Mouse (Mus musculus) cerebellum, adult 9-10 months (tissue): ENCODE measurements at regions not wholly inside any gene's neighbourhood (a gene's known extent, or its start where the extent isn't known, plus 50 kb on each side); places are given as distances from the start of the nearest gene placed in this dataset.

Experiments used
- DNase-seq: peaks from one replicate; pipeline ENCODE4 v3.0.0; 2022

DNA sequence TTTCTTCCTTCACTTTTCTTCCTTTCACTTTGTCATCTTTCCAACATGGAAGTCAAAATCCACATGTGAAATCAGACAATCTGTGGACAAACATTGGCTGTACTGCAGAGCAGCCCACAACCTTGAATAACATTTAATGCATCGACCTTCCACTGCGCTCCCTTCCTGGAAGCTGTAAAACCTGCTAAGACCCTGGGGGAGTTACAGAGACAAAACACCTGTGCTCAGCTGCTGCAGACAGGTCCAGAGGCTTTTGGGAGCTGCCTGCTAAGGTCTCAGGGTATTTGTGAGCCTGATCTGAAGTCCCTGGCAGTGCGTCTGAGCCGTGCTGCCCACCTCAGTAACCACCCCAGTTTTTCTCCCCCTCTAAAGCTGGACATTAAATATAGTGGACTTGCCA is 166.1 kb upstream of the Sesn3 start:
- DNase-seq, result no peak

DNA sequence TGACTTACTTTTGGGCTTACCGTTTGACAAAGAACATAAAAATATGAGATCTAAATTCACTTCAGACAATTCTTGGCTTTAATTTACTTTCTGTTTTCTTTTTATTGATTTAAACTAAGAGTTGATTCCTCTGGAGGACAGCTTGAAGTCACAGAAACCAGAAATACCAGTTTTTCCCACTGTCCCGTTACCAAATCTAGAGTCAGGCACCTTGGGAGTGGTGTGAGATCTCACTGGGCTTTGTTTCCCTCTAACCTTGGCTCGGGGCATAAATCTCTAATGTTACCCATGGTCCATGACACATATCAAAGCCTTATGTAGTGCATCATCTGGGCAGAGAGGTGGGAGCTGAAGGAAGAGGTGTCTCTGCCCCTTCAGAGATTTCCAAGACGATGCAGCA is 165.4 kb upstream of the Sesn3 start:
- no peak for DNase-seq

GRCm38 (mm10) chr9:14111713-14112112 is 163.2 kb upstream of the Sesn3 start:
- DNase-seq, result no peak

- no peak for DNase-seq
Measured at GRCm38 (mm10) chr9:14115521-14115920, 159.3 kb upstream of the Sesn3 start.

- no peak for DNase-seq
Measured at GRCm38 (mm10) chr9:14116097-14116840, 158.6 kb upstream of the Sesn3 start.

- DNase-seq, result no peak
Measured at GRCm38 (mm10) chr9:14133372-14133771, 141.5 kb upstream of the Sesn3 start.

DNA sequence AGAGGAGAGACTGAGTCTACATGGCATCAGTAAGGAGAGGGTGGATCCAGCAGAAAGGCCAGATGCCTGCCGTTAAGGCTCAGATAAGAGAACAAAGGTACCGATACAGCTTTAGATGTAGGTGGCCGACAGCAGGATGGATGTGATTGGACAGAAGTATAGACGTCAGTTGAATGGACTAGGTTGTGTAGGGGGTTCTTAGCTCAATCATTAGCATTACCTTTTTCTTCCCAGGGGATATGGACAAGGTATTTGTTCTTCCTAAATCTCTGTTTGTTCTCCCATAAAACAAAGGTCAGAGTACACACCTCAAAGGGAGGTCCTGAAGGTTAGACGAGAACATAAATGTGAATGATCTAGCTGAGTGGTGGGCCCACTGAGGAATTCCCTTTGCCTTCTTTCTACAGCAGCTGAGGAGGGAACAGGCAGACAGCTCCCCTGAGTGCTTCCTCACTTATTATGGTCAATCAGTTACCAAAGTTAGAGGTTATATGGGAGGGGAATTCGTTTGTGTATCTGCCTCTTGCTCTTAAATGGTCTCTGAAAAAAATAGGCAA is 139.9 kb upstream of the Sesn3 start:
- DNase-seq, result no peak

DNA sequence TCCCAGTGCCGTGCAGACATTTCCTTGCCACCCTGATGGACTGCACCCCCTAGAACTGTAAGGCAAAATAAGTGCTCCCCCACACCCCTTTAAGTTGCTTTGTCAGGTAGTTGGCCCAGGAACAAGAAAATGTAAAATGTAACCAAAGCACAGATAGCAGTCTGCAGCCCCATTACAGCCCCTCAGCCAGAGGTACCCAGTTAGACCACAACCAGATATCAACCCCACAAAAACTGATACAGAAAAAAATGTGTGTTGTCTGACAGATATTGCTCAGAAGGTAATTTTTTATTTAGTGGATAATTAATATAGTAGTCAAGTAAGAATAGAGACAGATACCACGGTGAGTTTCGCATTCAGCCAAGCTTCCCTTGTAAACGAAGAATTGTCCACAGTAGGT is 133.5 kb upstream of the Sesn3 start:
- DNase-seq, result no peak

DNA sequence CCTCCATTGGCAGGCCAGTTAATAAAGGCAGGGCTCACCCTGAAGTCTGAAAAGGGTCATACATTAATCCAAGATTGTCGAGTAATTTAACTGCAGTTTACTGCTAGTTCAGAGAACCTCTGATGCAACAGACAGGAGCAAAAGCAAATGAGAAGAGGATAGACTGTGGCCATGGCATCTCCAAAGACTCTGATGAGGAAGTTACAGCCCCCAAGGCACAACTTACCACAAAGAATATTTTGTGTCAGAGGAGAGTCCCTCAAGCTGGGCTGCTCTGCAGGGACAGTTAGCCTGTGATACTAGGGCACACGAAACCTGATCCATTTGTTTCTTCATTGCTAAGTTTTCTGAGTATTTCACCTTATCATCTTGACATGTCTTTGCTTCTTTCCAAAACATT is 130.9 kb upstream of the Sesn3 start:
- DNase-seq, result no peak

DNA sequence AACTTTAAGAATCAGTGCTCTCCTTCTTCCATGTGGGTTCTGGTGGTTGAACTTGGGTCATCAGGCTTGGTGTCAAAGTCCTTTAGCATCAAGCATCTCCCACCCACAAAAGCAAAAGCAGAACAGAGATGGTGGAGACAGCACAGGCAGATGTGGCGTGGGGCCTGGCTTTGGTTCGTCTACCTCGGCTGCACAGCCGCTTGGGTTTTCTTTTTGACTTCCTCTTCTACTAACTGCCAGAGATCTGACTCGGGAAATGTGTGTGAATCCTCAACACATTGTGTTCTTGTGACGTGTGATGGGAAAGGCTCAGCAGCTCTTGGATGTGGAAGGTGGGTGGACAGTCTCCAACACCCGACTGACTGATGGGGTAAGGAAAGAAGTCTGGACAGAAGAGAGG is 127.8 kb upstream of the Sesn3 start:
- no peak for DNase-seq

GRCm38 (mm10) chr9:14147731-14148130 is 127.1 kb upstream of the Sesn3 start:
- DNase-seq, result no peak

DNA sequence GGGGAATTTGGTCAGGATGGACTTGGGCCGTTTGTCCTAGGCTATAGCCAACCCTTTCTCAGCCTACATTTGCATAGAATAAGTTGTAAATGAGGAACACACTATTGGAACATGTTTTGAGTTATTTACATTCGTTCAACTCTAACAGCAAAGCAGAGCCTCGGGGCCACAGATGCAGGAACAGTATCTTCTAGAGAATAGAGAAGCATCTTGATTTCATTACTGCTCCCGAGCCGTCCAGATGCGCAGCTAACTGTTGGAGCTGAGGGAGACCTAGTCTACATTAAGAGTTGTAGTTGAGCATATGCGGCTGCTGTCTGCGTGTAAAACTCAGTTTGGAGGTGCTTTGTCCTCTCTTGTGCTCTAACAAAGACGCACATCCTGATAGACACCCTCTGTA is 124.6 kb upstream of the Sesn3 start:
- no peak for DNase-seq

DNA sequence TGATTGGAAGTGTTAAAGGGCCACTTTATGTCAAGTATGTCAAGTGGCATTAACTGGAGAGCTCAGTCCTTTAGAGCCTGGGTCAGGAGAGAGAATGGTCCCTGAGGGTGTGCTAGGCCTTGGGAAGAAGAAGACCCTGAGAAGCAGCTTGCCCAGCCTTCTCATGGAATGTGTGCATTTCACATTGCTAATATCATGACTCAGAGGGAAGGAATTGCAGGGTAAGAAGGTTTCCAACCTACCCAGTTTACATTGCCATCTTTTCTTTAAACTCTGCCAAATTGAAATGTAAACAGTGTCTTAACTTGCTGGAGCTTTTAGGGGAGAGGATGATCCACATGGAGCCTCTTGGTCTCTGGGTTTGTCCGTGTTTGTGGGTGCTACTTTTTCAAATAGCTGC is 117.9 kb upstream of the Sesn3 start:
- DNase-seq, result no peak

- DNase-seq, result no peak
Measured at GRCm38 (mm10) chr9:14158096-14158837, 116.6 kb upstream of the Sesn3 start.

GRCm38 (mm10) chr9:14160207-14160606 is 114.7 kb upstream of the Sesn3 start:
- no peak for DNase-seq

DNA sequence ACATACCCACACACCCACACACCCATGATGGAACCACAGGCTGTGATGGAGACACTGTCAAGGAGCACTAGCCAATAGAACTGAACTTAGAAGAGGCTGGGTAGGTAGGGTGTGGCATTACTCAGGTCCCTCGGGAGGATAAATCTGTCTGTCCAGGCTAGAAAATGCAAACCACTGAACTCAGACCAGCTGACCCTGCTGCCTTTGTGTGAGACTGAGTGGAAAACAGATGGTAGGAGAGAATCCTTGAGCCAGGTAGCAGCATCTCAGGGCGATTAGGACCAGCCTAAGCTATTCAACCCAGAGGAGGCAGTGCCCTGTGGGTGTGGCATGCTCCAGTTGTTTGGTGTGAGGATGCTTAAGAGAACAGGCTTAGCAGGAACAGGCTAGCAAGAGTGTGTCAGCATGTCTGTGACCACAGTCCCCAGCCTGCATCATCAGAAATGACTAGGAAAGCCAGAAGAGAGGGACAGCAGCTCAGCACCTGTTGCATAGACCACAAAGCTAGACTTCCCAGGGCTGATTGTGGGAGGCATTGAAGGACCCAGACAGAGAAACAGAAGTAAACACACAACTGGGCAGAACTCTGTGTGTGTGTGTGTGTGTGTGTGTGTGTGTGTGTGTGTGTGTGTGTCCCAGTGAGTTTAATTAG is 103.2 kb upstream of the Sesn3 start:
- no peak for DNase-seq

GRCm38 (mm10) chr9:14173631-14174323 is 101.1 kb upstream of the Sesn3 start:
- DNase-seq, result peak; percentile 16

- no peak for DNase-seq
Measured at GRCm38 (mm10) chr9:14174324-14175040, 100.4 kb upstream of the Sesn3 start.

GRCm38 (mm10) chr9:14175041-14175881 is 99.6 kb upstream of the Sesn3 start:
- DNase-seq, result peak; percentile 7

DNA sequence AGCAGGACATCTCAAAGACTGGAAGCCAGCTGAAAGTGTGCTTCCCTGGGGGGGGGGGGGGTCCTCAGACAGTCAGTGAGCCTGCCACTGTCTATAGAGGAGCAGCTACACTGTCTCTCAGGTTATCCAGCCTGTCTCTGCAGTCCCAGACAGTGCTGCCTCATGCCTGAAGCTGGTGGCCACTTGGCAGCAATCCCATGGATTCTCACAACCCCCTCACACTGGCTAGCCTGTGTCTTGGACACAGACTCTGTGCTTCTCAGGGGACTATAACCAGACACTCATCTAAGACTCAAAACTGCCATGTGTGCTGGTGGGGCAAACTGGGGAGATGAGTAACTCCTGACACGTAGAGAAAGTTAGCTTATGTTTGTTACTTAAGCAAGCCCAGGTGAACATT is 95.1 kb upstream of the Sesn3 start:
- DNase-seq, result no peak

DNA sequence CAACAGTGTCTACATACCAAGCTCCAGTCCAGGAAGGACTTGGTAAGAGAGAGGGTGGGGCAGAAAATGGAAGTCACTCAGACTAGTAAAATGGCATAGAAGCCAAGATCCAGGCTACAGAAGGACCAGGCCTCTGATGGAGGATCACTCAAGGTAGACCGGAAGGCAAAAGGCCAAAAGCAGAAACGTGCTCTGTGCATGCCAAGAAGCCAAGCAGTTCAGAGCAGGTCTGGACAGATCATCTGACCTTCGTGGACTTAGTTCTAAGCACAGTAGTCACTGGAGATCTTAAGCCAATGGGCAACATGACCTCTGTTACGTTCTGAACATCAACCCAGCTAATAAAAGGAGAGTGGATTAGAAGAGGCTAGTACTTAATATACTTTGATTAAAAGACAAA is 90.6 kb upstream of the Sesn3 start:
- no peak for DNase-seq

GRCm38 (mm10) chr9:14185681-14186080 is 89.2 kb upstream of the Sesn3 start:
- no peak for DNase-seq
